Mouse (Mus musculus) MEL (cell line): ENCODE data around the gene Sigmar1. TPM values are rescaled to one million over a fixed set of nuclear protein-coding genes. Genes with fewer than 3 reads are reported as not detected.
A peak's percentile ranks its signal among the peaks of the same experiment; 100 is the strongest.

Source experiments
- DNase-seq: peaks from one replicate; pipeline ENCODE4 v3.0.0; 2011; ENCODE audit warnings: low read depth, low spot score
- H3K27ac ChIP-seq: 2 replicates; pipeline ENCODE4 v1.5.1; 2012; ENCODE audit warnings: low read depth, mild to moderate bottlenecking, control low read depth, low read length, moderate library complexity; ENCODE audit not compliant: control insufficient read depth
- H3K27me3 ChIP-seq, 2 experiments: fragments of 150-350 bp in 1 of 2; sonication (generic) in 1 of 2; 2 replicates each; pipeline ENCODE4 v1.6.1; 2012; ENCODE audit warnings: low read length in 2 of 2, mild to moderate bottlenecking in 2 of 2, improper control_type of control experiment in 1 of 2, moderate library complexity in 1 of 2; ENCODE audit not compliant: insufficient read depth in 2 of 2, control insufficient read depth in 1 of 2
- H3K36me3 ChIP-seq, 2 experiments: 2 replicates each; pipeline ENCODE4 v1.6.1; 2012 to 2014; ENCODE audit warnings: low read length in 2 of 2, improper control_type of control experiment in 1 of 2, inconsistent platforms in 1 of 2, mild to moderate bottlenecking in 1 of 2; ENCODE audit not compliant: insufficient read depth in 2 of 2, control insufficient read depth in 1 of 2
- H3K4me1 ChIP-seq, 2 experiments: fragments of 150-350 bp in 1 of 2; sonication (generic) in 1 of 2; 2 replicates each; pipeline ENCODE4 v1.6.1; 2012; ENCODE audit warnings: low read length in 2 of 2, improper control_type of control experiment in 1 of 2, mild to moderate bottlenecking in 1 of 2; ENCODE audit not compliant: insufficient read depth in 2 of 2, control insufficient read depth in 1 of 2
- H3K4me3 ChIP-seq, 2 experiments: fragments of 150-350 bp in 1 of 2; sonication (generic) in 1 of 2; 2 replicates each; pipeline ENCODE4 v1.5.1; 2012; ENCODE audit warnings: low read depth in 2 of 2, low read length in 2 of 2, mild to moderate bottlenecking in 2 of 2, moderate library complexity in 2 of 2, control low read depth in 1 of 2, improper control_type of control experiment in 1 of 2; ENCODE audit not compliant: control insufficient read depth in 1 of 2, insufficient read depth in 1 of 2
- H3K79me2 ChIP-seq: 2 replicates; pipeline ENCODE4 v1.6.1; 2012; ENCODE audit warnings: mild to moderate bottlenecking, low read length, moderate library complexity; ENCODE audit not compliant: control insufficient read depth, poor library complexity, insufficient read depth
- H3K9ac ChIP-seq: 2 replicates; pipeline ENCODE4 v1.6.1; 2012; ENCODE audit warnings: low read depth, mild to moderate bottlenecking, control low read depth, low read length, moderate library complexity; ENCODE audit not compliant: control insufficient read depth, poor library complexity, severe bottlenecking
- H3K9me3 ChIP-seq: fragments of 150-350 bp; sonication (generic); replicated peaks from 2 replicates; pipeline ENCODE4 v1.6.1; 2012; ENCODE audit warnings: mild to moderate bottlenecking, low read length, improper control_type of control experiment, moderate library complexity; ENCODE audit not compliant: insufficient read depth
- BHLHE40 ChIP-seq: IDR thresholded peaks from 2 replicates; pipeline ENCODE4 v1.6.1; 2012; ENCODE audit warnings: low read depth, mild to moderate bottlenecking, inconsistent platforms, low read length, improper control_type of control experiment, borderline replicate concordance
- CTCF ChIP-seq, 3 experiments: IDR thresholded peaks in 2 of 3; conservative IDR thresholded peaks in 1 of 3; 2 replicates each; pipeline ENCODE4 v1.5.1; 2011 to 2012; ENCODE audit warnings: low read length in 3 of 3, low read depth in 2 of 3, mild to moderate bottlenecking in 2 of 3, improper control_type of control experiment in 1 of 3, inconsistent platforms in 1 of 3, mixed read lengths in 1 of 3, moderate library complexity in 1 of 3; ENCODE audit not compliant: control insufficient read depth in 1 of 3, insufficient read depth in 1 of 3, poor library complexity in 1 of 3, severe bottlenecking in 1 of 3
- EP300 ChIP-seq, 2 experiments: IDR thresholded peaks; 2 replicates each; pipeline ENCODE4 v1.6.1; 2011; ENCODE audit warnings: improper control_type of control experiment in 2 of 2, low read length in 2 of 2, low read depth in 1 of 2, mild to moderate bottlenecking in 1 of 2
- ETS1 ChIP-seq: IDR thresholded peaks from 2 replicates; pipeline ENCODE4 v1.6.1; 2012; ENCODE audit warnings: low read depth, mild to moderate bottlenecking, inconsistent platforms, low read length, improper control_type of control experiment, moderate library complexity
- GABPA ChIP-seq: IDR thresholded peaks from 2 replicates; pipeline ENCODE4 v1.6.1; 2012; ENCODE audit warnings: low read depth, mild to moderate bottlenecking, inconsistent platforms, low read length, improper control_type of control experiment, moderate library complexity
- HCFC1 ChIP-seq: IDR thresholded peaks from 2 replicates; pipeline ENCODE4 v1.6.1; 2012; ENCODE audit warnings: low read depth, mild to moderate bottlenecking, inconsistent platforms, low read length, improper control_type of control experiment, moderate library complexity
- KAT2A ChIP-seq: conservative IDR thresholded peaks from 2 replicates; pipeline ENCODE4 v1.6.1; 2012; ENCODE audit warnings: low read depth, low read length, improper control_type of control experiment, inconsistent platforms
- MAFK ChIP-seq: IDR thresholded peaks from 2 replicates; pipeline ENCODE4 v1.6.1; 2011; ENCODE audit warnings: low read depth, mild to moderate bottlenecking, low read length, improper control_type of control experiment, borderline replicate concordance
- MAZ ChIP-seq: IDR thresholded peaks from 2 replicates; pipeline ENCODE4 v1.6.1; 2012; ENCODE audit warnings: low read depth, mild to moderate bottlenecking, inconsistent platforms, low read length, improper control_type of control experiment
- MXI1 ChIP-seq: IDR thresholded peaks from 2 replicates; pipeline ENCODE4 v1.6.1; 2011; ENCODE audit warnings: mild to moderate bottlenecking, low read depth, low read length, improper control_type of control experiment
- MYC ChIP-seq: IDR thresholded peaks from 2 replicates; pipeline ENCODE4 v1.6.1; 2011; ENCODE audit warnings: low read depth, mild to moderate bottlenecking, low read length, improper control_type of control experiment, moderate library complexity
- NELFE ChIP-seq: IDR thresholded peaks from 2 replicates; pipeline ENCODE4 v1.6.1; 2011; ENCODE audit warnings: low read depth, low read length, improper control_type of control experiment
- RAD21 ChIP-seq: IDR thresholded peaks from 2 replicates; pipeline ENCODE4 v1.6.1; 2011; ENCODE audit warnings: mild to moderate bottlenecking, low read depth, low read length, improper control_type of control experiment
- RCOR1 ChIP-seq: IDR thresholded peaks from 2 replicates; pipeline ENCODE4 v1.6.1; 2012; ENCODE audit warnings: low read depth, mild to moderate bottlenecking, inconsistent platforms, low read length, improper control_type of control experiment
- SIN3A ChIP-seq: IDR thresholded peaks from 2 replicates; pipeline ENCODE4 v1.6.1; 2012; ENCODE audit warnings: low read length, improper control_type of control experiment, inconsistent platforms
- SMC3 ChIP-seq: IDR thresholded peaks from 2 replicates; pipeline ENCODE4 v1.6.1; 2011; ENCODE audit warnings: low read depth, low read length, improper control_type of control experiment
- TAL1 ChIP-seq: IDR thresholded peaks from 2 replicates; pipeline ENCODE4 v1.6.1; 2012; ENCODE audit warnings: mild to moderate bottlenecking, inconsistent platforms, low read length, moderate library complexity, mixed read lengths
- TCF12 ChIP-seq: IDR thresholded peaks from 2 replicates; pipeline ENCODE4 v1.6.1; 2014; ENCODE audit warnings: low read depth, mild to moderate bottlenecking, inconsistent platforms, low read length, improper control_type of control experiment, moderate library complexity
- ZKSCAN1 ChIP-seq: IDR thresholded peaks from 2 replicates; pipeline ENCODE4 v1.6.1; 2012; ENCODE audit warnings: low read depth, mild to moderate bottlenecking, inconsistent platforms, low read length, improper control_type of control experiment, moderate library complexity
- polyA plus RNA-seq, 2 experiments: library from polyadenylated mRNA; stranded (reverse) in 1 of 2; unstranded in 1 of 2; fragments of >175 nt in 1 of 2; fragments of >200 nt in 1 of 2; gene quantifications; 2 replicates each; pipeline versions ENCODE4 v1.2.1 to v1.2.4; 2012; ENCODE audit warnings: low replicate concordance in 2 of 2, low read depth in 1 of 2; ENCODE audit not compliant: insufficient read length in 2 of 2, insufficient read depth in 1 of 2, missing spikeins in 1 of 2
- total RNA-seq: library from RNA; depleted of rRNA; stranded (reverse); fragments of 300-350 nt; gene quantifications from 2 replicates; pipeline ENCODE4 v1.2.3, GENCODE M21; 2012

The Sigmar1 gene
- total and polyA plus RNA-seq, 3 experiments = 80.1 to 190 (median 112) TPM

- Histone ChIP-seq H3K9me3 (no peaks in the 10 kb centered on the region), H3K79me2 (peaks cover 19% of the 10 kb centered on the region), H3K36me3 (peaks cover 0 to 3% of the 10 kb centered on the region in 2 experiments; a peak in 1 of 4 replicates), H3K4me3 (no peak overlapping the region)
- no peak for DNase-seq
- no peak for TF ChIP-seq MYC
- no peak for TF ChIP-seq ZKSCAN1
- TF ChIP-seq SIN3A = no peak
- TF ChIP-seq, all 39 proteins: peak for 0
- Histone ChIP-seq H3K9ac (no peak overlapping the region), H3K27ac (no peak overlapping the region), H3K27me3 (no peaks in the 10 kb centered on the region), H3K4me1 (peaks cover 2 to 11% of the 10 kb centered on the region in 2 experiments; a peak in 3 of 4 replicates)
Observed at GRCm38 (mm10) chr4:41716834-41717233, 39.1 kb downstream of the Sigmar1 start.

- no peak overlapping the region for H3K4me3 ChIP-seq
- H3K79me2 ChIP-seq = peaks cover 19% of the 10 kb centered on the region
- no peaks in the 10 kb centered on the region; a peak in 1 of 4 replicates for H3K36me3 ChIP-seq
- peak; percentile 71 for DNase-seq
- no peaks in the 10 kb centered on the region for H3K9me3 ChIP-seq
- H3K9ac ChIP-seq = no peak overlapping the region
- no peaks in the 10 kb centered on the region for H3K27me3 ChIP-seq
- H3K27ac ChIP-seq = no peak overlapping the region
- TF ChIP-seq RAD21 = peak; percentile 56
- no peak for TF ChIP-seq MAZ
- 0 out of 2 replicates have a peak, but pooled peaks have one; percentile 22 for TF ChIP-seq MYC
- TF ChIP-seq SMC3 = peak; percentile 58
- peak; percentile 49 to 67 (median 49) for TF ChIP-seq CTCF (IDR thresholded peaks at IDR 0.05 in 2 of 3, conservative IDR thresholded peaks at IDR 0.05 in 1 of 3; ENCODE audit: control insufficient read depth in 1 of 3, insufficient read depth in 1 of 3, low read depth in 2 of 3, low read length in 3 of 3, poor library complexity in 1 of 3, severe bottlenecking in 1 of 3)
- no peak for TF ChIP-seq MXI1
- TF ChIP-seq ZKSCAN1 = no peak
- TF ChIP-seq, all 39 proteins: peak for 4
- peaks cover 0 to 10% of the 10 kb centered on the region in 2 experiments; a peak in 2 of 4 replicates for H3K4me1 ChIP-seq
Observed at GRCm38 (mm10) chr4:41715596-41715995, 40.4 kb downstream of the Sigmar1 start.

GRCm38 (mm10) chr4:41715082-41715481 lies 40.9 kb downstream of the Sigmar1 start:
- no peak for DNase-seq
- H3K9ac ChIP-seq = no peak overlapping the region
- H3K9me3 ChIP-seq = no peaks in the 10 kb centered on the region
- H3K36me3 ChIP-seq = no peaks in the 10 kb centered on the region; a peak in 1 of 4 replicates
- H3K79me2 ChIP-seq = peaks cover 19% of the 10 kb centered on the region
- TF ChIP-seq NELFE (no peak), HCFC1 (no peak), MAFK (no peak), TCF12 (no peak), SMC3 (no peak), GABPA (no peak), EP300 (IDR thresholded peaks at IDR 0.05; ENCODE audit: low read depth in 1 of 2, low read length in 2 of 2) (no peak), TAL1 (no peak), BHLHE40 (no peak), ETS1 (no peak), KAT2A (no peak), RCOR1 (no peak), SIN3A (no peak)
- H3K4me1 ChIP-seq = peaks cover 0 to 10% of the 10 kb centered on the region in 2 experiments; a peak in 2 of 4 replicates
- H3K4me3 ChIP-seq = no peak overlapping the region
- no peaks in the 10 kb centered on the region for H3K27me3 ChIP-seq
- no peak overlapping the region for H3K27ac ChIP-seq
